Mouse (Mus musculus) gastrocnemius, postnatal 14 days (tissue): ENCODE data around the gene Arpp21. TPM values are rescaled to one million over a fixed set of nuclear protein-coding genes. Genes with fewer than 3 reads are reported as not detected.
"Not testable (repeated sequence)": the region's sequence is repeated elsewhere in the genome, so short reads cannot be mapped to it uniquely, and the experiment has no call there.

Experiments
- DNase-seq: peaks from one replicate; pipeline ENCODE4 v3.0.0; 2021; ENCODE audit warnings: mixed read lengths
- intact Hi-C: fragments of 180-260 bp; cut with DNase I; formaldehyde crosslinking; loops from one replicate; pipeline ENCODE4 v1.15.1; 2025; ENCODE audit warnings: low total_unique reads
- microRNA-seq, 2 experiments: library from miRNA; unstranded; fragments of <30 nt; microRNA quantifications; one replicate each; pipeline ENCODE4 v1.2.0; 2021
- total RNA-seq, 2 experiments: library from RNA; stranded (reverse); gene quantifications; 2 replicates each; pipeline ENCODE4 v1.2.3; 2021

Gene Arpp21
- total RNA-seq, 2 experiments from 2014 or later: 35.9 to 42.1 TPM

GRCm38 (mm10) chr9:112054807-112055381 is 180.8 kb downstream of the Arpp21 start:
- intact Hi-C loops: no loop called here
- DNase-seq: no peak

- intact Hi-C loops: no loop called here
- DNase-seq: no peak
These were observed 187.8 kb downstream of the Arpp21 start for GRCm38 (mm10) chr9:112047903-112048467.

- intact Hi-C loops: no loop called here
- no peak for DNase-seq
These were observed 195.2 kb downstream of the Arpp21 start for GRCm38 (mm10) chr9:112040566-112040965.

GRCm38 (mm10) chr9:112037732-112038131 is 198.0 kb downstream of the Arpp21 start:
- intact Hi-C loops: no loop called here
- DNase-seq: no peak

GRCm38 (mm10) chr9:112033840-112034239 is 201.9 kb downstream of the Arpp21 start:
- DNase-seq, intact Hi-C loops: not testable (repeated sequence)

- intact Hi-C loops: no loop called here
- no peak for DNase-seq
These were observed 203.6 kb downstream of the Arpp21 start for GRCm38 (mm10) chr9:112032169-112032568.

GRCm38 (mm10) chr9:112023562-112024015 is 212.1 kb downstream of the Arpp21 start:
- intact Hi-C loops: no loop called here
- DNase-seq: peak; percentile 17

- intact Hi-C loops: no loop called here
- no peak for DNase-seq
These were observed 212.6 kb downstream of the Arpp21 start for GRCm38 (mm10) chr9:112023111-112023510.

Small RNA genes within 50 kb of the gene (microRNA-seq; reads per million reads assigned to microRNA genes)
- 305 to 452 reads per million in 2 experiments for gene Mir128-2
